Mouse (Mus musculus) left cerebral cortex, adult 18-20 months (tissue): ENCODE results near the gene Tmem115. TPM values are rescaled to one million over a fixed set of nuclear protein-coding genes. Genes with fewer than 3 reads are reported as not detected.

ENCODE experiments used
- DNase-seq, 2 experiments: peaks; one replicate each; pipeline ENCODE4 v3.0.0; 2021 to 2022; ENCODE audit warnings: low spot score in 2 of 2, mixed read lengths in 1 of 2
- total RNA-seq, 2 experiments: library from RNA; stranded (reverse); gene quantifications; 2 replicates each; pipeline ENCODE4 v1.2.3; 2021

Tmem115 gene
- total RNA-seq, 2 experiments from 2014 or later, result 36.0 to 38.5 TPM

GRCm38 (mm10) chr9:107521190-107521589 is 12.6 kb upstream of the Tmem115 start:
- DNase-seq, result no peak

- DNase-seq, result no peak
Measured at GRCm38 (mm10) chr9:107521711-107522399, 11.9 kb upstream of the Tmem115 start.

- DNase-seq, result no peak
Measured at GRCm38 (mm10) chr9:107522400-107522711, 11.4 kb upstream of the Tmem115 start.

- DNase-seq, result peak; percentile 68 to 77
Measured at GRCm38 (mm10) chr9:107526198-107527026, 7.3 kb upstream of the Tmem115 start.

- DNase-seq, result no peak
Measured at GRCm38 (mm10) chr9:107534408-107535202, 860 bp downstream of the Tmem115 start.

- no peak for DNase-seq
Measured at GRCm38 (mm10) chr9:107538231-107538630, 4.5 kb downstream of the Tmem115 start.

- DNase-seq, result no peak
Measured at GRCm38 (mm10) chr9:107538711-107539110, 5.0 kb downstream of the Tmem115 start.

GRCm38 (mm10) chr9:107539940-107540339 is 6.2 kb downstream of the Tmem115 start:
- no peak for DNase-seq

- DNase-seq, result no peak
Measured at GRCm38 (mm10) chr9:107540420-107540819, 6.7 kb downstream of the Tmem115 start.

GRCm38 (mm10) chr9:107541005-107541404 is 7.3 kb downstream of the Tmem115 start:
- no peak for DNase-seq

- DNase-seq, result peak; percentile 92 to 95
Measured at GRCm38 (mm10) chr9:107541474-107542351, 8.0 kb downstream of the Tmem115 start, which contains the start of the genes Cyb561d2 and Nprl2. Gene Cyb561d2 (minus strand): TSS chr9:107542193. Gene Nprl2 (plus strand): TSS chr9:107542226.

- DNase-seq, result no peak
Measured at GRCm38 (mm10) chr9:107542352-107542686, 8.6 kb downstream of the Tmem115 start.

GRCm38 (mm10) chr9:107542721-107543120 is 9.0 kb downstream of the Tmem115 start:
- no peak for DNase-seq

- no peak for DNase-seq
Measured at GRCm38 (mm10) chr9:107543299-107543698, 9.6 kb downstream of the Tmem115 start.

- no peak for DNase-seq
Measured at GRCm38 (mm10) chr9:107544196-107544700, 10.5 kb downstream of the Tmem115 start.

GRCm38 (mm10) chr9:107544729-107545128 is 11.0 kb downstream of the Tmem115 start:
- DNase-seq, result no peak

GRCm38 (mm10) chr9:107545199-107545598 is 11.5 kb downstream of the Tmem115 start:
- DNase-seq, result no peak

- peak in 1 of 2 experiments; percentile 77 for DNase-seq
Measured at GRCm38 (mm10) chr9:107545602-107546001, 11.9 kb downstream of the Tmem115 start.

- DNase-seq, result peak; percentile 86 to 91
Measured at GRCm38 (mm10) chr9:107547026-107547425, 13.3 kb downstream of the Tmem115 start, which contains the start of gene Zmynd10. Gene Zmynd10 (plus strand): TSS chr9:107547298.

GRCm38 (mm10) chr9:107547957-107548356 is 14.2 kb downstream of the Tmem115 start:
- DNase-seq, result no peak
